ENCODE assay signal across 19 mouse cellular contexts in the genomic region with DNA sequence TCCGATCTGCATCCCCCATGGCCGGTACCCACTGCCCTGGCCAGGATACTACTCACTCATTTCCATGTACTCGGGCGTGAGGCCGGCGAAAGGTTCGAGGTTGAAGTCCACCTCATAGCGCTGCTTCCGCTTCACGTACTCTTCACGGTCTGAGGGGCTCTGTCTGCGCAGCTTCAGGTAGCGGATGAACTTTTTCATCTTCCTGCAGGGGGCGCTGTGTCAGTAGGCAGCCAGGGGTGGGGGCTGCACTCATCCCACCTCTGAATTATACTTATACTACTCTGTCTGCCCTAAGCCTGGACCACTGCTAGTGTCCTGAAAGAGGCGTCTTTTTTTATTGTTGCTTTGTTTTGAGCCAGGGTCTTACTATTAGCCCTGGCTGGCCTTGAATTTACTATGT. TPM values are rescaled to one million over a fixed set of nuclear protein-coding genes. Genes with fewer than 3 reads are reported as not detected.
DNase-seq lines count a peak whose midpoint lies in the region; ATAC-seq and TF ChIP-seq lines count a peak whose summit lies in the region.
"Had no signal": no experiment of that assay in that cellular context is flagged by ENCODE, and none has a peak within 500 bp of the region (broad histone marks: within the 10 kb centered on the region; RNA-seq: fewer than 3 reads in every experiment).

No protein-coding gene starts in this region.

- peaks cover 11% of the 10 kb centered on the region; the same call in 1 of the 2 replicates for H3K4me1 ChIP-seq in forebrain, embryonic 10.5 days
- H3K4me1 ChIP-seq in forebrain, embryonic 14.5 days (ENCODE audit: control insufficient read depth, insufficient read depth, low read length) = no peaks in the 10 kb centered on the region
- H3K4me1 ChIP-seq in thymus, adult 2 months (replicated peaks; ENCODE audit: control insufficient read depth, insufficient read depth, low read length) = no peaks in the 10 kb centered on the region
- H3K4me1 ChIP-seq: liver, embryonic 15.5 days; midbrain, embryonic 15.5 days had no signal

- no peak for DNase-seq in forebrain, embryonic 10.5 days (ENCODE audit: extremely low spot score, low spot score)
- DNase-seq in forebrain, embryonic 14.5 days (ENCODE audit: low spot score) = no peak
- no peak for DNase-seq in left cerebral cortex, adult 2 months (ENCODE audit: extremely low spot score in 1 of 2, low spot score in 2 of 2)
- DNase-seq in left cerebral cortex, postnatal 36 days (ENCODE audit: low spot score in 2 of 2) = no peak
- DNase-seq in thymus, adult 2 months = peak; percentile 5
- no peak for DNase-seq in thymus, postnatal 25 days
- DNase-seq in testis, postnatal 10 days (ENCODE audit: low spot score) = peak; percentile 51
- no peak for DNase-seq in kidney, adult 9 months
- DNase-seq: adrenal gland, postnatal 36 days; cerebellum, postnatal 25 days; gastrocnemius, postnatal 25 days; right cerebral cortex, postnatal 14 days; thymus, postnatal 36 days had no signal

- 93% methylated on average over 15 of the region's 15 CpGs for WGBS in forebrain, embryonic 10.5 days
- WGBS in forebrain, embryonic 14.5 days = 93% methylated on average over 15 of the region's 15 CpGs
- WGBS in thymus, adult 2 months = 95% methylated on average over 15 of the region's 15 CpGs

- TF ChIP-seq CTCF in left cerebral cortex, adult 2 months (IDR thresholded peaks at IDR 0.05) = peak; percentile 18
- peak; percentile 38; the same call in 1 of the 2 replicates for TF ChIP-seq CTCF in thymus, adult 2 months (IDR thresholded peaks at IDR 0.05; ENCODE audit: borderline replicate concordance, control insufficient read depth, extremely low read depth, insufficient read depth, low read length, poor library complexity)

- H3K9ac ChIP-seq in forebrain, embryonic 14.5 days (ENCODE audit: low read length) = no peak overlapping the region
- H3K9ac ChIP-seq: liver, embryonic 15.5 days; midbrain, embryonic 15.5 days had no signal

- no peaks in the 10 kb centered on the region for H3K9me3 ChIP-seq in forebrain, embryonic 10.5 days
- H3K9me3 ChIP-seq in forebrain, embryonic 14.5 days (replicated peaks; ENCODE audit: control insufficient read depth, low read length) = no peaks in the 10 kb centered on the region
- H3K9me3 ChIP-seq: heart, embryonic 10.5 days; liver, embryonic 15.5 days; midbrain, embryonic 15.5 days had no signal

- no peak overlapping the region for H3K4me2 ChIP-seq in forebrain, embryonic 14.5 days (ENCODE audit: low read length)
- H3K4me2 ChIP-seq: liver, embryonic 15.5 days; midbrain, embryonic 15.5 days had no signal

- no peak overlapping the region for H3K4me3 ChIP-seq in forebrain, embryonic 10.5 days
- no peak overlapping the region for H3K4me3 ChIP-seq in forebrain, embryonic 14.5 days (ENCODE audit: low read depth, low read length)
- no peak overlapping the region for H3K4me3 ChIP-seq in left cerebral cortex, adult 2 months
- H3K4me3 ChIP-seq in thymus, adult 2 months (ENCODE audit: control insufficient read depth, insufficient read depth, low read length) = no peak overlapping the region
- H3K4me3 ChIP-seq: erythroblast, embryonic 14.5 days; heart, embryonic 10.5 days; liver, embryonic 15.5 days; midbrain, embryonic 15.5 days had no signal

- intact Hi-C loops in left cerebral cortex, adult 2 months (cut with DNase I) = no loop called here
- intact Hi-C loops in left cerebral cortex, postnatal 36 days (cut with DNase I) = no loop called here

- H3K27me3 ChIP-seq in forebrain, embryonic 10.5 days (ENCODE audit: poor library complexity, severe bottlenecking) = peaks cover 13% of the 10 kb centered on the region
- no peaks in the 10 kb centered on the region for H3K27me3 ChIP-seq in forebrain, embryonic 14.5 days (replicated peaks; ENCODE audit: control insufficient read depth, insufficient read depth, low read length)
- no peaks in the 10 kb centered on the region for H3K27me3 ChIP-seq in thymus, adult 2 months (ENCODE audit: control insufficient read depth, insufficient read depth, low read length)
- H3K27me3 ChIP-seq: liver, embryonic 15.5 days; midbrain, embryonic 15.5 days had no signal

- no peak for ATAC-seq in forebrain, embryonic 14.5 days
- ATAC-seq: hindbrain, embryonic 16.5 days; midbrain, embryonic 15.5 days had no signal

- peaks cover 78% of the 10 kb centered on the region for H3K36me3 ChIP-seq in forebrain, embryonic 10.5 days (replicated peaks)
- H3K36me3 ChIP-seq in forebrain, embryonic 14.5 days (ENCODE audit: control insufficient read depth, insufficient read depth, low read length) = no peaks in the 10 kb centered on the region
- H3K36me3 ChIP-seq in thymus, adult 2 months (ENCODE audit: control insufficient read depth, insufficient read depth, low read length) = no peaks in the 10 kb centered on the region
- H3K36me3 ChIP-seq: liver, embryonic 15.5 days; midbrain, embryonic 15.5 days had no signal

- H3K27ac ChIP-seq in forebrain, embryonic 10.5 days = peak overlapping the region; percentile 65; the same call in 1 of the 2 replicates
- H3K27ac ChIP-seq in forebrain, embryonic 14.5 days (ENCODE audit: low read depth, low read length) = no peak overlapping the region
- H3K27ac ChIP-seq in left cerebral cortex, adult 2 months = no peak overlapping the region
- H3K27ac ChIP-seq in thymus, adult 2 months (ENCODE audit: control insufficient read depth, insufficient read depth, low read length) = no peak overlapping the region
- H3K27ac ChIP-seq: heart, embryonic 10.5 days; liver, embryonic 15.5 days; macrophage; midbrain, embryonic 15.5 days had no signal

- no peak for TF ChIP-seq POLR2A in thymus, adult 2 months (IDR thresholded peaks at IDR 0.05; ENCODE audit: control insufficient read depth, extremely low read depth, insufficient read depth, low read length, poor library complexity)

RNA-seq across cellular contexts. Expression of gene Fadd, which starts 25.6 kb away (rescaled TPM):
- 11.4 and 12.1 TPM in 2 replicates for polyA plus RNA-seq in forebrain, embryonic 10.5 days (2016; fragmentation: Nextera tagmentation; extraction: Ambion mirVana)
- polyA plus RNA-seq in forebrain, embryonic 14.5 days (2014; fragmentation: Nextera tagmentation; extraction: Ambion mirVana) = 6.7 and 7.2 TPM in 2 replicates
- 1 to 10 TPM; 2.1 to 2.3 TPM for total RNA-seq in left cerebral cortex, adult 2 months (2021)
- total RNA-seq in left cerebral cortex, postnatal 36 days (2021) = 1 to 10 TPM; 2.3 to 2.6 TPM
- 15.2 and 15.3 TPM in 2 replicates for polyA plus RNA-seq in thymus, adult 2 months (2012; rRNA removed)

RNA-seq across cellular contexts. Expression of gene Ppfia1, which starts 54.3 kb away (rescaled TPM):
- 41.5 and 46.7 TPM in 2 replicates for polyA plus RNA-seq in forebrain, embryonic 10.5 days (2016; fragmentation: Nextera tagmentation; extraction: Ambion mirVana)
- 23.0 and 30.5 TPM in 2 replicates for polyA plus RNA-seq in forebrain, embryonic 14.5 days (2014; fragmentation: Nextera tagmentation; extraction: Ambion mirVana)
- 10 to 100 TPM; 35.9 to 37.3 TPM for total RNA-seq in left cerebral cortex, adult 2 months (2021)
- 10 to 100 TPM; 26.0 to 38.4 TPM for total RNA-seq in left cerebral cortex, postnatal 36 days (2021)
- 57.0 and 59.8 TPM in 2 replicates for polyA plus RNA-seq in thymus, adult 2 months (2012; rRNA removed)

Comparison
In these comparisons a context has a peak if more than half of its experiments do, and no peak if none do; other contexts are left out.
1. DNase-seq: peak in thymus, adult 2 months (single experiment) and testis, postnatal 10 days (single experiment); none in forebrain, embryonic 10.5 days (single experiment), forebrain, embryonic 14.5 days (single experiment), left cerebral cortex, adult 2 months (0 of 2), left cerebral cortex, postnatal 36 days (0 of 2), thymus, postnatal 25 days (single experiment) and kidney, adult 9 months (single experiment).